Mouse (Mus musculus) liver, embryonic 12.5 days (tissue): ENCODE measurements at regions not wholly inside any gene's neighbourhood (a gene's known extent, or its start where the extent isn't known, plus 50 kb on each side); places are given as distances from the start of the nearest gene placed in this dataset.
"Not testable (repeated sequence)": the region's sequence is repeated elsewhere in the genome, so short reads cannot be mapped to it uniquely, and the experiment has no call there.

Experiments
- ATAC-seq: fragments of 200-750 bp; cut with Nextera tagmentation; 2 replicates; pipeline ENCODE4 v1.8.0; 2017; ENCODE audit warnings: moderate number of reproducible peaks, mild to moderate bottlenecking, moderate library complexity
- H3K27ac ChIP-seq: fragments of 300-500 bp; sonication (generic); 2 replicates; pipeline ENCODE4 v1.5.1; 2016; ENCODE audit warnings: mild to moderate bottlenecking
- H3K27me3 ChIP-seq: fragments of 300-500 bp; sonication (generic); replicated peaks from 2 replicates; pipeline ENCODE4 v1.6.1; 2016; ENCODE audit warnings: mild to moderate bottlenecking, moderate library complexity
- H3K36me3 ChIP-seq: fragments of 300-500 bp; sonication (generic); 2 replicates; pipeline ENCODE4 v1.6.1; 2016; ENCODE audit warnings: mild to moderate bottlenecking, moderate library complexity
- H3K4me1 ChIP-seq: fragments of 300-500 bp; sonication (generic); 2 replicates; pipeline ENCODE4 v1.6.1; 2016
- H3K4me2 ChIP-seq: fragments of 300-500 bp; sonication (generic); 2 replicates; pipeline ENCODE4 v1.6.1; 2016; ENCODE audit warnings: mild to moderate bottlenecking, moderate library complexity
- H3K4me3 ChIP-seq: fragments of 300-500 bp; sonication (generic); 2 replicates; pipeline ENCODE4 v1.5.1; 2016; ENCODE audit warnings: mild to moderate bottlenecking, moderate library complexity
- H3K9ac ChIP-seq: fragments of 300-500 bp; sonication (generic); 2 replicates; pipeline ENCODE4 v1.6.1; 2016; ENCODE audit warnings: mild to moderate bottlenecking, moderate library complexity
- H3K9me3 ChIP-seq: fragments of 300-500 bp; sonication (generic); replicated peaks from 2 replicates; pipeline ENCODE4 v1.6.1; 2016; ENCODE audit warnings: mild to moderate bottlenecking, moderate library complexity
- WGBS: fragments of 180-500 bp; shearing (Covaris S2); methylation state at CpG from one replicate; pipeline ENCODE4 v1.1.7; 2016; ENCODE audit not compliant: insufficient replicate concordance; 5-methylcytosine and 5-hydroxymethylcytosine counted together

DNA sequence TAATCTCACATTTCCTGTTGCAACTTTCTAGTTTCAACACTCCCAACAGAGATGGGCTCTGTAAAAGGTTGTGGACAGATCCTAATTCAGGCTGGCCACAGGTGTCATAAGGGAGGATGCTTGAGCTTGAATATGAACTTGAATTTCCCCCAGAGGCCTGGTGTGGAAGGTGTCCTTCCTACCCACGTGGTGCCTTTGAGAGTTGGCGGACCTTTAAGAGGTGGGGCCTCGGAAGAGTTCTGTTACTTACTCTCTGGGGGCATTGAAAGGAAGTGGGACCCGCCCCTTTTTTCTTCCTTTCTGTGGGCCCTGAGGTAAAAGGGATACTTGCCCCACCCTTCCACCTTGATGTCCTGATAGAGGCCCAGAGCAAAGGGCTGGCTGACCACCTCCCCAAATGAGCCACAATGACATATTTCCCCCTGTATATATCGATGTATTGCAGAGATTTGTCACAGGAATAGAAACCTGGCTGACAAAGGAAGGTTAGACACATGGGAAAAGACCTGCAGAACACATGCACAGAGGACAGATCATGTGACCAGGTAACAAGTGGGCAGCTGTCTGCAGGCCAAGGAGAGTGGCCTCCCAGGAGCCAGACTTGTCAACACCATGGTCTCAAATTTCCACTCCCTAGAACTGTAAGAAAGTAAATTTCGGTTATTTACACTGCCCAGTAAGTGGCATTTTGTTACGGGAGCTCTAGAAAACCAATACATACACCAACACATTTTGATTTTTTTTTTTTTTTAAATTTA, 84.2 kb upstream of the Klf13 start:
- 46% methylated on average over 7 of the region's 7 CpGs for whole genome bisulfite sequencing
- Histone ChIP-seq H3K27ac (peak overlapping the region; percentile 20), H3K9me3 (no peaks in the 10 kb centered on the region), H3K27me3 (no peaks in the 10 kb centered on the region), H3K4me3 (no peak overlapping the region), H3K4me2 (no peak overlapping the region), H3K9ac (no peak overlapping the region), H3K36me3 (no peaks in the 10 kb centered on the region), H3K4me1 (peaks cover 46% of the 10 kb centered on the region)
- no peak for ATAC-seq

DNA sequence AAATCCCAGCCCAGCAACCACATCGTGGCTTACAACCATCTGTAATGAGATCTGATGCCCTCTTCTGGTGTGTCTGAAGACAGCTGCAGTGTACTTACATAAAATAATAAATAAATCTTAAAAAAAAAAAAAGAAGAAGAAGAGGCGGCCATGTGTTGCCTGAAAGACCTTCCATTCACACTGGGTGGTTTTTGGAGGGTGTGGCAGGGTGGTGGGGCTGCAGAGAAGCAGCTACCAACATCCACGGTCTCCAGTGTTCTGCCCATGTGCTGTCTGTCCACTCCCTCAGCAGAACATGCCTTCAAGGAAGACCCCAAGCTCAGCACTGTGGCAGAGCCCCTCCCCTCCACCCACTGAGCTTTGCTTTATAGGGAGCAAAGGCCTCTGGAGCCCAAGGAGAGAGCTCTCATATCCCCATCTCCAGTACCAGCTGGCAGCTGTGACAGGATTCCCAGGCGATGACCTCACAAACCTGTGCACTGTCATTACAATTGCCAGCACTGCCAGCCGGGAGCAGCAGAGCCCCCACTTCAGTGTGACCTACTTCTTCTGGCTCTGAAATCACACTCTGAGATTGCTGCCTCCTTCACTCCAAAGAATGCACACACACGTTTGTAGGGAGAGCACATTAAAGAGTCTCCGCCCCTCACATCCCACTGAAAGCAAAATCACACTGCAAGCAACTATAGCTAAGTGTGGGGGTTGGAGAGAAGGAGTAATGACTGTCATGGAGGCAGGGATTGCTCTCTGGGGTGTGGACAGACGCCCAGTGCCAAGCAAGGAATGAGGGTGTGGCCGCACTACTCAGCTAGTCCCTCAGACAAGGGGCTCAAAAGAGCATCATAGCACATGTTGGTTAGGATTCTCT, 82.8 kb upstream of the Klf13 start:
- H3K4me1 ChIP-seq: peaks cover 48% of the 10 kb centered on the region
- no peak overlapping the region for H3K27ac ChIP-seq
- no peak for ATAC-seq

DNA sequence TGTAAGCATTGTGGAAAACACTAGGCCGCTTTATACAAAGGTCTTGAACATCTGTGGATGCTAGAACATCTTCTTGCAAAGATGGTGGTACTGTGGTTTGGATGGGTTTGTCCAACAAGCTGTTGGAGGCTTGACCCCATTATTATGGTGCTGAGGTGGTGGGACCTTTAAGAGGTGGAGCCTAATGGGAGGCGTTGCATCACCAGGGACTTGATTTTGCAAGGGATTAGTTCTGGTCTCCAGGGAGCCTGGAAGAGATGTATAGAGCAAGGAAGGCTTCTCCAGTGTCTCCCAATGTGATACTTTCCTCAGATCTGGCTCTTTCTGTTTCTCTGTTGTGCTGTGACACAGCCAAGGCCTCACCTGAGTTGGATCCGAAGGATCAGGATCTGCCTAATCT, 79.4 kb upstream of the Klf13 start:
- WGBS: 73% methylated on average over 3 of the region's 3 CpGs
- Histone ChIP-seq H3K4me3 (no peak overlapping the region), H3K9ac (no peak overlapping the region), H3K9me3 (no peaks in the 10 kb centered on the region), H3K27ac (no peak overlapping the region), H3K36me3 (no peaks in the 10 kb centered on the region), H3K4me2 (no peak overlapping the region), H3K4me1 (peaks cover 53% of the 10 kb centered on the region), H3K27me3 (no peaks in the 10 kb centered on the region)
- no peak for ATAC-seq

More for the DNA sequence above, 82.8 kb upstream of the Klf13 start:
- 65% methylated on average over 9 of the region's 9 CpGs for WGBS
- no peaks in the 10 kb centered on the region for H3K36me3 ChIP-seq
- no peak overlapping the region for H3K4me3 ChIP-seq
- no peak overlapping the region for H3K9ac ChIP-seq
- no peaks in the 10 kb centered on the region for H3K9me3 ChIP-seq
- H3K27me3 ChIP-seq: no peaks in the 10 kb centered on the region
- no peak overlapping the region for H3K4me2 ChIP-seq

DNA sequence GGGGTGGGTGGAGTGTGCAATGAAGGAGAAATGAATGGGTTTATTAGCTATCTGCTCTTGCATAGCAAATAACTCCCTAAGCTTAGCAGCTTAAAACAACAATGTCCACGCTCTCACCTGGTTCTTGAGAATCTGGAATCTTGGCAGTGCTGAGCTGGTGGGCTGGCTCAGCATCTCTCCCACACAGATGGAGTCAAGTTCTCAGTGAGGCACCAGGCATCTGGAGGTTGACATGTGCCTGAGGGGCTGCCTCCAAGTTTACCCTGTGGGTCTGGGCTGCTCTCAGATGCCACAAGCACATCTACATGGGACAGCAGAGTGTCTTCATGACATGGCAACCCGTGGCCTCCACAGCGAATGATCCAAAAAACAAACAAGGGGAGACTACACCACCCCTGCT, 78.2 kb upstream of the Klf13 start:
- Histone ChIP-seq H3K9me3 (no peaks in the 10 kb centered on the region), H3K27me3 (no peaks in the 10 kb centered on the region), H3K9ac (no peak overlapping the region), H3K4me3 (no peak overlapping the region), H3K36me3 (no peaks in the 10 kb centered on the region), H3K27ac (0 out of 2 replicates have a peak overlapping the region, but pooled peaks have one; percentile 23), H3K4me1 (peaks cover 53% of the 10 kb centered on the region), H3K4me2 (no peak overlapping the region)
- 89% methylated on average over 3 of the region's 3 CpGs for WGBS
- ATAC-seq: no peak

DNA sequence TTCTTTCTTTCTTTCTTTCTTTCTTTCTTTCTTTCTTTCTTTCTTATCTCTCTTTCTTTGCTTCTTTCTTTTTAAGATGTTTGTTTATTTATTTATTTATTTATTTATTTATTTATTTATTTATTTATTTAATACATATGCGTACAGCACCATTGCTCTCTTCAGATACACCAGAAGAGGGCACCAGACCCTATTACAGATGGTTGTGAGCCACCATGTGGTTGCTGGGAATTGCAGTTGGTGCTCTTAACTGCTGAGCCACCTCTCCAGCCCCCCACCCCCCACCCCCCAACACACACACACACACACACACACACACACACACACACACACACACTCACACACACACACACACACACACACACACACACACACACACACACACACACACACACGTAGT, 76.4 kb upstream of the Klf13 start:
- not testable (repeated sequence) for H3K36me3 ChIP-seq, H3K9ac ChIP-seq, H3K27me3 ChIP-seq, H3K4me2 ChIP-seq, H3K27ac ChIP-seq, ATAC-seq, H3K9me3 ChIP-seq, H3K4me3 ChIP-seq
- WGBS: 86% methylated on average over 2 of the region's 2 CpGs
- peaks cover 63% of the 10 kb centered on the region for H3K4me1 ChIP-seq

DNA sequence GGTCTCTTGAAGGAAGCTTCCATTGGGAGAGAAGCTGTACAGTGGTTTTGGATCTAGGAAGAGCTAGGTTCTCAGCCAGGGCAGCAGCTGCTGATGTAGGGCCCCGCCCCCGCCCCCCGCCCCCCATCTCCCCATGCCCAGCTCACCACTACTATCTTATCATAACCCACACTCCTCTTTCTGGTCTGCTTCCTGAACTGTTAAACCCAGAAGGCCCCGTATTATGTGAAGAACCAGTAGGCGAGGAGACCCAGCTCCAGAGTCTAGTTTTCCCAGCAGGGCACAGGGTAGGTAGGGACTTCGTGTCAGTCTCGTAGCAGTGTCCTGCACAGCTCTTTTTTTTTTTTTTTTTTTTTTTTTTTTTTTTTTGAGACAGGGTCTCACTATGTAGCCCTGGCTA, 75.5 kb upstream of the Klf13 start:
- 20% methylated on average over 7 of the region's 7 CpGs for WGBS
- peak overlapping the region; percentile 59 for H3K9ac ChIP-seq
- H3K27me3 ChIP-seq: no peaks in the 10 kb centered on the region
- H3K9me3 ChIP-seq: no peaks in the 10 kb centered on the region
- peaks cover 68% of the 10 kb centered on the region for H3K4me1 ChIP-seq
- peak; percentile 87 for ATAC-seq
- no peaks in the 10 kb centered on the region for H3K36me3 ChIP-seq
- H3K4me2 ChIP-seq: peak overlapping the region; percentile 62
- H3K27ac ChIP-seq: peak overlapping the region; percentile 91
- no peak overlapping the region for H3K4me3 ChIP-seq

DNA sequence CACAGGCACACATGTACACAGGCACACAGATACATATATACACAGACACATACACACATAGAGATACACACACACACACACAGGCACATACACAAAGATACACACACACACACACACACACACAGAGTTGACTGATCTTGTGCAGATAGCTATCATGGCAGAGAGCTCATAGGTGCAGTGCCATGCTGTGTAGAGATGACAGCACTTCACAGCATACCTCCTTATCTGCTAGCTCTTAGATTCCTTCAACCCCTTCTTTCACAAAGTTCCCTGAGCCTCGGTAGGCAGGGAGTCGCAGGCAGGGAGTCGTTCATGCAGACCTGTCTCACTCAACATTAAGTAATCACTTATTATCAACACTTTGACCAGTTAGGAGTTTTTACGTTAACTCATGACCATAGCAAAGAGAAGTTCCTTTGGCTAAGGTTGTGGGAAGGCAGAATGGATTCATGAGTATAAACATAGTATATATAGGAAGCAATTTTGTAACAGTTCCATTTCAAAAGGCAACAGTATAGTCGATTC, 74.4 kb upstream of the Klf13 start:
- Histone ChIP-seq H3K27ac (peak overlapping the region; percentile 91), H3K4me1 (peaks cover 68% of the 10 kb centered on the region), H3K9me3 (no peaks in the 10 kb centered on the region), H3K4me2 (no peak overlapping the region), H3K27me3 (no peaks in the 10 kb centered on the region), H3K9ac (peak overlapping the region; percentile 9), H3K4me3 (no peak overlapping the region), H3K36me3 (no peaks in the 10 kb centered on the region)
- peak; percentile 63 for ATAC-seq
- WGBS: 29% methylated on average over 5 of the region's 5 CpGs

DNA sequence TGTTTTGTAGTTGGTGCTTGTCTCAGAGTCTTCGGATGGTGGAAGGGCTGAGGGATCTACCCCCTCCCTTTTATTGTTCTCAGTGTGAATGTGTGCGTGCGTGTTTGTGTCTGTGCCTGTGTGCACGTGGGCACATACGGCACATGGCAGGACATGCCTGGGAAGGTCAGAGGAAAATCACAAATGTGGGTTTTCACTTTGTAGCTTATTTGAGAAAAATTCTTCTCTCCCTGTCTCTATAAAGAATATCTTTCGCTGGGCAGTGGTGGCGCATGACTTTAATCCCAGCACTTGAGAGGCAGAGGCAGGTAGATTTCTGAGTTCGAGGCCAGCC, 73.5 kb upstream of the Klf13 start:
- peaks cover 69% of the 10 kb centered on the region for H3K4me1 ChIP-seq
- no peaks in the 10 kb centered on the region for H3K27me3 ChIP-seq
- 52% methylated on average over 8 of the region's 8 CpGs for WGBS
- H3K4me2 ChIP-seq: peak overlapping the region; percentile 46
- no peaks in the 10 kb centered on the region for H3K36me3 ChIP-seq
- H3K9ac ChIP-seq: peak overlapping the region; percentile 45; the same call in 1 of the 2 replicates
- H3K27ac ChIP-seq: peak overlapping the region; percentile 85
- H3K9me3 ChIP-seq: no peaks in the 10 kb centered on the region
- H3K4me3 ChIP-seq: no peak overlapping the region
- ATAC-seq: no peak

DNA sequence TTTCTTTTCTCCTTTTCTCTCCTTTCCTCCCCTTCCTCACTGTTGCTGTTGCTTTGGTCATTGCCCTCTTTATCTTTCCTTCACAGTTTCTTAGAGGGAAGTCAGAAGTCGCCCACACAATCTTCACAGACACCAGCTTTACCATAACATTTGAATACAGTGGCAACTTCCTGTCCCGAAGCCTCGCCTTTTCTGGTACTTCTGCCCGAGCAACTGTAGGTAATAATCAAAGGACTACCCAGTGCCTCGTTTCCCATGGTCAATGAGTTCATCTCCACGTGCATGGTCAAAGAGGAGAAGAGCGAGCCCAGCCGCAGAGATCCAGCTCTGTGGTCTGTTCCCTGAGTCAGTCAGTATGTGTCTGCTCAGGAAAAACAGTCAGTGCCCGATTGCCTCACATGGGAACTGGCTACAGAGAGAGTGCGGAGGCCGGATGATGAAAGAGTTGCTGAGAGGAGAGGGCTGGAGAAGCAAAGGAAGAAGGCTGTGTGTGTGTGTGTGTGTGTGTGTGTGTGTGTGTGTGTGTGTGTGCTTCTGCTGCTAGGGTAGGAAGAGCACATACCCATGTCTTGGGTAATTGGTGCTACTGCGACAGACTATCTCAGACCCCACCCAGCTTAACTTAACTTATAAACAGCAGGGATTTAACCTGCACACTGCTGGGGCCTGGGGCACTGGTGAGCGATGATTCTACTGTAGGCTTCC, 73.0 kb upstream of the Klf13 start:
- H3K36me3 ChIP-seq: no peaks in the 10 kb centered on the region
- H3K4me2 ChIP-seq: peak overlapping the region; percentile 46
- H3K4me3 ChIP-seq: no peak overlapping the region
- peak; percentile 45 for ATAC-seq
- H3K27me3 ChIP-seq: no peaks in the 10 kb centered on the region
- H3K9me3 ChIP-seq: no peaks in the 10 kb centered on the region
- H3K27ac ChIP-seq: peak overlapping the region; percentile 85
- H3K9ac ChIP-seq: peak overlapping the region; percentile 45; the same call in 1 of the 2 replicates
- 9% methylated on average over 13 of the region's 13 CpGs for WGBS
- peaks cover 70% of the 10 kb centered on the region for H3K4me1 ChIP-seq

DNA sequence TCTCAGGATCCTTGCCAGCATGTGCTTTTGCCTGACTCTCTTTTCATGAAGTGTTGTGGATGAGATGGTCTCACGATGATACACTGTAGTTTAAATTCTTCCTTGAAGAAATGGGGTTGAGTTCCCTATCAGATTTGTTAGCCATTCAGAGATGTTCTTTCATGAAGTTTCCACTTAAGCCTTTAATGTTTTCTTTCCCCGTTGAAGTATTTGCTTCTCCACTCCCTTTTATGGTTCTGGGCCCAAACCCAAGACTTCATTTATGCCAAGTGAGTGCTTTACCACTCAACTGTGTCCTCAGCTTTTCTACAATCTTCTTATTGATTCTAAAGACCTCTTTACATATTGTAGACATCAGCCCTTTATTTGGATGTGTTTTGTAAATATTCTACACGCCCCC, 71.9 kb upstream of the Klf13 start:
- H3K4me3 ChIP-seq: no peak overlapping the region
- peaks cover 74% of the 10 kb centered on the region for H3K4me1 ChIP-seq
- H3K36me3 ChIP-seq: no peaks in the 10 kb centered on the region
- no peak for ATAC-seq
- H3K27ac ChIP-seq: peak overlapping the region; percentile 85
- WGBS: 85% methylated on average over 3 of the region's 3 CpGs
- H3K4me2 ChIP-seq: no peak overlapping the region
- H3K27me3 ChIP-seq: no peaks in the 10 kb centered on the region
- H3K9me3 ChIP-seq: no peaks in the 10 kb centered on the region
- no peak overlapping the region for H3K9ac ChIP-seq

DNA sequence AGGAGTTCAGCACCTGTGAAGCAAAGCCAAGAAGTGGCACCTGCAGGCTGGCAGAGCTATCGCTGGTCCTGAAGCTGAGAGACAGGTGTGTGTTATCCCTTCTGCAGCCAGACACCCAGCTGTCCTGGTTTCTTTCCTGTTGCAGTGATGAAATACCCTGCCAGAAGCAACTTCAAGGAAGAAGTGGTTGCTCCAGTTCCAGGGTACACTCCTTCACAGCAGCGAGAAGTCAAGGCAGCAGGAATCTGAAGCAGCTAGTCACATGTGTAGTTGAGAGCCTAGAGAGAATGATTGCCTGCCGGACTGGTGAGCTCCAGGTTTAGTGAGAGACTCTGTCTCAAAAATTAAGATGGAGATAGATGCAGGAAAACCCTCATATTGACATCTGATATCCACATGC, 69.1 kb upstream of the Klf13 start:
- H3K4me1 ChIP-seq: peaks cover 52% of the 10 kb centered on the region
- ATAC-seq: no peak
- H3K4me3 ChIP-seq: no peak overlapping the region
- no peaks in the 10 kb centered on the region for H3K27me3 ChIP-seq
- no peaks in the 10 kb centered on the region for H3K36me3 ChIP-seq
- WGBS: 87% methylated on average over 3 of the region's 3 CpGs
- no peaks in the 10 kb centered on the region for H3K9me3 ChIP-seq
- no peak overlapping the region for H3K27ac ChIP-seq
- no peak overlapping the region for H3K4me2 ChIP-seq
- no peak overlapping the region for H3K9ac ChIP-seq

DNA sequence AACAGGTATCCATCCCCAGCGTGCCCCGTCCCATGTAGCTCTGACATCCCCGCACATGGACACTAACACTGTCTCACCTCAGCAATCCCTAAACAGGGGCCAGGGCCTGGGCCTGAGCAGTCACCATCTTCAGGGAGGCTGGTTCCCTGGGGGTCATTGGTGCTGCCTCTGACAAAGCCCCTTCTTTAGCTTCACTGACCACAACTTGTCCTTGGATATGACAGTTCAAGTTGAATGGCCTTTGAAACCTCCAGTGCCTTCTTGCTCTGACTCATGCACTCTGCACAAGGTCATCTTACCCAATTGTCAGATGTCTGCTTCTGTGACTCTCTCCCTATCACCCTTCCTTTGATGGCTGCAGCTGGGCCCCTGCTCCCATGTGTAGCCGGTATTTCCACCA, 68.2 kb upstream of the Klf13 start:
- ATAC-seq: no peak
- no peaks in the 10 kb centered on the region for H3K36me3 ChIP-seq
- peaks cover 50% of the 10 kb centered on the region for H3K4me1 ChIP-seq
- H3K4me3 ChIP-seq: no peak overlapping the region
- H3K9me3 ChIP-seq: no peaks in the 10 kb centered on the region
- no peak overlapping the region for H3K4me2 ChIP-seq
- H3K9ac ChIP-seq: no peak overlapping the region
- 90% methylated on average over 4 of the region's 4 CpGs for WGBS
- H3K27me3 ChIP-seq: no peaks in the 10 kb centered on the region
- no peak overlapping the region for H3K27ac ChIP-seq
